Mouse (Mus musculus) liver, embryonic 12.5 days (tissue): ENCODE measurements around the gene Stim1. TPM values are rescaled to one million over a fixed set of nuclear protein-coding genes. Genes with fewer than 3 reads are reported as not detected.

ENCODE experiments used
- ATAC-seq: fragments of 200-750 bp; cut with Nextera tagmentation; 2 replicates; pipeline ENCODE4 v1.8.0; 2017; ENCODE audit warnings: moderate number of reproducible peaks, mild to moderate bottlenecking, moderate library complexity
- H3K27ac ChIP-seq: fragments of 300-500 bp; sonication (generic); 2 replicates; pipeline ENCODE4 v1.5.1; 2016; ENCODE audit warnings: mild to moderate bottlenecking
- H3K27me3 ChIP-seq: fragments of 300-500 bp; sonication (generic); replicated peaks from 2 replicates; pipeline ENCODE4 v1.6.1; 2016; ENCODE audit warnings: mild to moderate bottlenecking, moderate library complexity
- H3K36me3 ChIP-seq: fragments of 300-500 bp; sonication (generic); 2 replicates; pipeline ENCODE4 v1.6.1; 2016; ENCODE audit warnings: mild to moderate bottlenecking, moderate library complexity
- H3K4me1 ChIP-seq: fragments of 300-500 bp; sonication (generic); 2 replicates; pipeline ENCODE4 v1.6.1; 2016
- H3K4me2 ChIP-seq: fragments of 300-500 bp; sonication (generic); 2 replicates; pipeline ENCODE4 v1.6.1; 2016; ENCODE audit warnings: mild to moderate bottlenecking, moderate library complexity
- H3K4me3 ChIP-seq: fragments of 300-500 bp; sonication (generic); 2 replicates; pipeline ENCODE4 v1.5.1; 2016; ENCODE audit warnings: mild to moderate bottlenecking, moderate library complexity
- H3K9ac ChIP-seq: fragments of 300-500 bp; sonication (generic); 2 replicates; pipeline ENCODE4 v1.6.1; 2016; ENCODE audit warnings: mild to moderate bottlenecking, moderate library complexity
- H3K9me3 ChIP-seq: fragments of 300-500 bp; sonication (generic); replicated peaks from 2 replicates; pipeline ENCODE4 v1.6.1; 2016; ENCODE audit warnings: mild to moderate bottlenecking, moderate library complexity
- WGBS: fragments of 180-500 bp; shearing (Covaris S2); methylation state at CpG from one replicate; pipeline ENCODE4 v1.1.7; 2016; ENCODE audit not compliant: insufficient replicate concordance; 5-methylcytosine and 5-hydroxymethylcytosine counted together
- polyA plus RNA-seq: library from polyadenylated mRNA; unstranded; fragments of >200 nt; fragmentation: Nextera tagmentation; extraction: Ambion mirVana; gene quantifications from 2 replicates; pipeline ENCODE4 v1.2.1, GENCODE M21; 2016

Stim1 gene
- polyA plus RNA-seq, 1 experiment from 2014 or later, result 19.5 TPM

DNA sequence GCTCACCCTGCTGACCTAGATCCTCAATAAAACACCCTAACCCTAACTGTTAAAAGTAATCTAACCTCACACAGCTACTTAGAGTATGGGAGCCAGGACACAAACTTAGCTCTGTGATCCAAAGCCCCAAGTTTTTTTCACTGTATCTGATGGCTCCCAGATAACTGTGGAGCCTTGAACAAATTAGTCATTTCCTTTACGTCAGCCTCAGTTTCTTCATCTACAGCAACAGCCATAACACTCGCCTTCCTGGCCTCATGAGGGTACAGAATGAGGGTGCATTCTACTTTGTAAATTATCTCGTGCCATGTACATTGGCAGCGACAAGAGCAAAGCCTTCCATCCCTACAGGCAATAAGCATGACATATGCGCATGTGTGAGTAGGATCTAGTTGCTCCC lies 25.2 kb upstream of the Stim1 start:
- 0 out of 2 replicates have a peak overlapping the region, but pooled peaks have one; percentile 28 for H3K27ac ChIP-seq
- 53% methylated on average over 5 of the region's 5 CpGs for WGBS
- peaks cover 64% of the 10 kb centered on the region for H3K36me3 ChIP-seq
- peaks cover 66% of the 10 kb centered on the region for H3K4me1 ChIP-seq
- no peak for ATAC-seq
- H3K4me3 ChIP-seq, result no peak overlapping the region
- no peaks in the 10 kb centered on the region for H3K27me3 ChIP-seq
- H3K9me3 ChIP-seq, result no peaks in the 10 kb centered on the region
- no peak overlapping the region for H3K9ac ChIP-seq
- no peak overlapping the region for H3K4me2 ChIP-seq

GRCm38 (mm10) chr7:102242917-102243316 lies 24.7 kb upstream of the Stim1 start:
- Histone ChIP-seq H3K36me3 (peaks cover 61% of the 10 kb centered on the region), H3K4me3 (no peak overlapping the region), H3K27ac (peak overlapping the region; percentile 28; the same call in 1 of the 2 replicates), H3K9me3 (no peaks in the 10 kb centered on the region), H3K27me3 (no peaks in the 10 kb centered on the region), H3K4me1 (peaks cover 72% of the 10 kb centered on the region), H3K9ac (no peak overlapping the region), H3K4me2 (peak overlapping the region; percentile 21; the same call in 1 of the 2 replicates)
- no peak for ATAC-seq
- 30% methylated on average over 3 of the region's 3 CpGs for WGBS

- Histone ChIP-seq H3K9ac (no peak overlapping the region), H3K9me3 (no peaks in the 10 kb centered on the region), H3K4me3 (no peak overlapping the region), H3K27ac (peak overlapping the region; percentile 96; the same call in 1 of the 2 replicates), H3K27me3 (no peaks in the 10 kb centered on the region), H3K4me2 (peak overlapping the region; percentile 93), H3K36me3 (peaks cover 51% of the 10 kb centered on the region), H3K4me1 (peaks cover 81% of the 10 kb centered on the region)
- 14% methylated on average over 2 of the region's 2 CpGs for WGBS
- ATAC-seq, result no peak
Measured at GRCm38 (mm10) chr7:102243870-102244269, 23.7 kb upstream of the Stim1 start.

DNA sequence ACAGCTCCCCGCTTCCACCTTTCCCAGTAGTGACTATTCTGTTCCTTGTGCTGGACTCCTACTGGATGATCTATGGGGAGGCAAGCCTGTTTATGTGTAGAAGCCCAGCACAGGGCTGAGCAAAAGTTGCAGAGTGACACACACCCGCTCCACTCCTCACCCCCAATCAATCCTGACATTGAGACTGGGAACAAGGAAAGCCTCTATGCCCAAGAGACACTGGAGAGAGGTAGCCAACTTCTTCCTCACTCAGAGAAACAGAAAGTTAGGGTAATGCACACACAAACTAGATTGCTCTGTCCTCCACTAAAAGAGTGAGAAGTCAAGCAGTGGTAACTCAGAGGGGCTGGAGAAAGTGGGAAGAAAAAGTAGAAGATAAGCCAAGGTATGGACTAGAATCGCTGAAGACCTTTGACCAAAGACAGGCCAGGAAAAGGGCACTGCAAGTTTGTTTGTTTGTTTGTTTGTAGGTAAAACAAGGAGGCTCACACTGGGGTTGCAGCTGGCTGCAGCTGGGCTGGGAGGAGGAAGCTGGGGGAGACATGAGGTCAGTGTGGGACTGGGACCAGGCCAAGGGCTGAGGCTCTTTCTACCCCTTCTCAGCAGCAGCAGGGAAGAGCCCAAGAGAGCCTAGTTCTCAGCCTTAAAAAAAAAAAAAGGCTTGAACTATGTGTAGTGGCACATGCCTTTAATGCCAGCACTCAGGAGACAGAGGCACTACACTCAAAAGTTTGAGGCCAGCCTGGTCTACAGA lies 22.6 kb upstream of the Stim1 start:
- Histone ChIP-seq H3K27ac (peak overlapping the region; percentile 96), H3K4me3 (no peak overlapping the region), H3K9me3 (no peaks in the 10 kb centered on the region), H3K4me2 (peak overlapping the region; percentile 93), H3K36me3 (peaks cover 40% of the 10 kb centered on the region), H3K4me1 (peaks cover 86% of the 10 kb centered on the region), H3K9ac (peak overlapping the region; percentile 50), H3K27me3 (no peaks in the 10 kb centered on the region)
- 61% methylated on average over 3 of the region's 3 CpGs for WGBS
- no peak for ATAC-seq

DNA sequence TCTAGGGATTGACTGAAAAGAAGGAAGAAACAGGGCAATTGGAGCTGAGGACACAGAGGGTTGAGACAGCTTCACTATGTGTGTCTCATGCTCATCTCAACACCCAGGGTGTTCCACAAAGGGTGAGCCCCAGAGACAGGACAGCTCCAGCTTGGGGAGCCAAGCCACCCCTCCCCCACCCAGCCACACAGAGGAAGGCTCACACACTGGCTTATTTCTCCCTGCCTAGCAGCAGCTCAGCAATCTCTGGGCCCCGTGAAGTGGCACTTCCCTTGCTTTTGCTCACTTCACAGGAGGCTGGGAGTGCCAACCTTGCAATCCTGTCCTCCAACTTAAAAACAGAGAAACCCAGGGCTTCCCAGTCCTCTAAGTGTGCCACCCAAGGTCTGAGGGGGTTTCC lies 21.8 kb upstream of the Stim1 start:
- 6% methylated on average over 1 of the region's 1 CpGs for WGBS
- Histone ChIP-seq H3K27ac (peak overlapping the region; percentile 96), H3K9ac (peak overlapping the region; percentile 50), H3K36me3 (peaks cover 32% of the 10 kb centered on the region), H3K4me2 (peak overlapping the region; percentile 93), H3K9me3 (no peaks in the 10 kb centered on the region), H3K4me3 (0 out of 2 replicates have a peak overlapping the region, but pooled peaks have one; percentile 3), H3K4me1 (peaks cover 86% of the 10 kb centered on the region), H3K27me3 (no peaks in the 10 kb centered on the region)
- ATAC-seq, result no peak

- H3K27ac ChIP-seq, result peak overlapping the region; percentile 96
- H3K9me3 ChIP-seq, result no peaks in the 10 kb centered on the region
- peaks cover 86% of the 10 kb centered on the region for H3K4me1 ChIP-seq
- H3K4me2 ChIP-seq, result peak overlapping the region; percentile 93
- ATAC-seq, result no peak
- H3K4me3 ChIP-seq, result peak overlapping the region; percentile 94; the same call in 1 of the 2 replicates
- no peaks in the 10 kb centered on the region for H3K27me3 ChIP-seq
- H3K9ac ChIP-seq, result peak overlapping the region; percentile 50; the same call in 1 of the 2 replicates
- 42% methylated on average over 6 of the region's 6 CpGs for WGBS
- peaks cover 27% of the 10 kb centered on the region for H3K36me3 ChIP-seq
Measured at GRCm38 (mm10) chr7:102246265-102246664, 21.3 kb upstream of the Stim1 start.

- Histone ChIP-seq H3K4me3 (peak overlapping the region; percentile 94), H3K9ac (peak overlapping the region; percentile 85), H3K27me3 (no peaks in the 10 kb centered on the region), H3K27ac (peak overlapping the region; percentile 96), H3K4me1 (peaks cover 84% of the 10 kb centered on the region), H3K9me3 (no peaks in the 10 kb centered on the region), H3K4me2 (peak overlapping the region; percentile 93), H3K36me3 (peaks cover 18% of the 10 kb centered on the region)
- ATAC-seq, result no peak
- 26% methylated on average over 12 of the region's 12 CpGs for WGBS
Measured at GRCm38 (mm10) chr7:102246956-102247797, 20.4 kb upstream of the Stim1 start.

DNA sequence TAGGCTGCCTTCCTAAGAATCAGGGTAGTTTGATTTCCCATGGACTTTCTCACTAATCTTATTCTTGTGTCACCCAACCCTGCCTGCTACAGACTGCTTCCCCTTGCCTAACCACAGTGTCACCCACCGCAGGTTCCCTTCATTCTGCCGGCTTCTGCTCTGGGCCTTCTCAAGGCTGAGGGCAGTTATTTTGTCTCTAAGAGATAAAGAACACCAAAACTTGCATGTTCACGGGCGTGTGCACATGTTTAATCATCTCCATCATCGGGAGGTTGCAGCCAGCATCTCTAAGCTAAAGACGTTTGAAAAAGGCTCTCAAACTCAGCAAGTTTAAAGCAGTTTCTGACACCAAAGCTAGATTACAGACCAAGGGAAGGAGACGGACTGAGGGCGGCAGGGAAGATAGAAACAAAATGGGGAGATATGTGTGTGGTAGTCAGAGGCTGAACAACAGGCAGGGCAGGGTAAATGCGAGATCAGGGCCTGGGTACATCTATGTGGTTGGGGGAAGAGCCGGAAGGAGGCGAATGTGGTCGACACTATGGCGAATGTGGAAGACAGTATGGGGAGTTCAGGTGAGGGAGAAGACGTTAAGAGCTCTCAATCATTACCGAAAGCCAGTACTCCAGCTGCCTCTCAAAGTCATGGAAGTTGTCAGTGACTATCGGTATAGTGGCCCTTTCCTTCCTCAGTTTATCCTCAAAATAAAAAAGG lies 18.8 kb upstream of the Stim1 start:
- Histone ChIP-seq H3K27me3 (no peaks in the 10 kb centered on the region), H3K4me3 (peak overlapping the region; percentile 94), H3K9ac (peak overlapping the region; percentile 85), H3K4me2 (peak overlapping the region; percentile 93), H3K4me1 (peaks cover 82% of the 10 kb centered on the region), H3K36me3 (peaks cover 8% of the 10 kb centered on the region), H3K27ac (peak overlapping the region; percentile 96), H3K9me3 (no peaks in the 10 kb centered on the region)
- ATAC-seq, result no peak
- WGBS, result 5% methylated on average over 16 of the region's 16 CpGs

DNA sequence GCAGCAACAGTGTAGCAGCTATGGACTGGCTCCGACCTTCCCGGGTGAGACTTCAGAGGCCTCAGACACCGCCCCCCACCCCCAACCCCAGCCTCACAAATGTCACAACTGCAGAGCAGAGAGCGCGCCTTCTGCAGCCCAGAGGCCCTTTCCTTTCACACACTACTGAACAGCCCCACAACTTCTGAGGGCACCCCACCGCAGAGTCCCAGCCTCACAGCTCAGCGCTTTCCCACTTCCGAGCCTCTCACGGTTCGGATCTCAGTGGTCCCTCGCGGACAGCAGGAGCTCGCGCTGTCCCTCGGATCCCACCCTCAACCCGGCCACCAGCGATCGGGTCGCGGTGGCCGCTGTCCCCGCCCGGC lies 18.1 kb upstream of the Stim1 start:
- H3K27ac ChIP-seq, result peak overlapping the region; percentile 96
- peak overlapping the region; percentile 85 for H3K9ac ChIP-seq
- 1% methylated on average over 23 of the region's 23 CpGs for WGBS
- H3K36me3 ChIP-seq, result 0 out of 2 replicates have a peak, but pooled peaks cover 2% of the 10 kb centered on the region
- peak; percentile 40 for ATAC-seq
- peak overlapping the region; percentile 93 for H3K4me2 ChIP-seq
- no peaks in the 10 kb centered on the region for H3K27me3 ChIP-seq
- no peaks in the 10 kb centered on the region for H3K9me3 ChIP-seq
- H3K4me3 ChIP-seq, result peak overlapping the region; percentile 94
- H3K4me1 ChIP-seq, result peaks cover 82% of the 10 kb centered on the region

- peak overlapping the region; percentile 94 for H3K4me3 ChIP-seq
- peak overlapping the region; percentile 93 for H3K4me2 ChIP-seq
- H3K9me3 ChIP-seq, result no peaks in the 10 kb centered on the region
- peak overlapping the region; percentile 96 for H3K27ac ChIP-seq
- ATAC-seq, result peak; percentile 82
- peaks cover 80% of the 10 kb centered on the region for H3K4me1 ChIP-seq
- H3K36me3 ChIP-seq, result 0 out of 2 replicates have a peak, but pooled peaks cover 2% of the 10 kb centered on the region
- peak overlapping the region; percentile 85 for H3K9ac ChIP-seq
- H3K27me3 ChIP-seq, result no peaks in the 10 kb centered on the region
- WGBS, result 3% methylated on average over 48 of the region's 49 CpGs
Measured at GRCm38 (mm10) chr7:102249896-102250630, 17.5 kb upstream of the Stim1 start.
